Mouse (Mus musculus): ENCODE results near the gene Snap25.

The Snap25 gene

GRCm38 (mm10) chr2:136712441-136713015 lies 725 bp upstream of the Snap25 start:
- no peak for DNase-seq (ENCODE audit: low spot score)

GRCm38 (mm10) chr2:136714008-136714411 lies 757 bp downstream of the Snap25 start:
- no peak for DNase-seq (ENCODE audit: low spot score)

- DNase-seq (ENCODE audit: low spot score): no peak
Measured at GRCm38 (mm10) chr2:136715531-136715930, 2.3 kb downstream of the Snap25 start.

GRCm38 (mm10) chr2:136716400-136716799 lies 3.1 kb downstream of the Snap25 start:
- DNase-seq (ENCODE audit: low spot score): no peak

- no peak for DNase-seq (ENCODE audit: low spot score)
Measured at GRCm38 (mm10) chr2:136720235-136720634, 7.0 kb downstream of the Snap25 start.

- DNase-seq (ENCODE audit: low spot score): no peak
Measured at GRCm38 (mm10) chr2:136738260-136738659, 25.0 kb downstream of the Snap25 start.

- DNase-seq (ENCODE audit: low spot score): no peak
Measured at GRCm38 (mm10) chr2:136742230-136742629, 29.0 kb downstream of the Snap25 start.

GRCm38 (mm10) chr2:136744683-136745326 lies 31.6 kb downstream of the Snap25 start:
- DNase-seq (ENCODE audit: low spot score): no peak

- no peak for DNase-seq (ENCODE audit: low spot score)
Measured at GRCm38 (mm10) chr2:136745327-136745994, 32.2 kb downstream of the Snap25 start.

- no peak for DNase-seq (ENCODE audit: low spot score)
Measured at GRCm38 (mm10) chr2:136753682-136754081, 40.4 kb downstream of the Snap25 start.

GRCm38 (mm10) chr2:136758809-136759551 lies 45.7 kb downstream of the Snap25 start:
- no peak for DNase-seq (ENCODE audit: low spot score)

- DNase-seq (ENCODE audit: low spot score): no peak
Measured at GRCm38 (mm10) chr2:136778156-136778555, 64.9 kb downstream of the Snap25 start.

GRCm38 (mm10) chr2:136778674-136779073 lies 65.4 kb downstream of the Snap25 start:
- DNase-seq (ENCODE audit: low spot score): no peak

- DNase-seq (ENCODE audit: low spot score): no peak
Measured at GRCm38 (mm10) chr2:136780268-136780667, 67.0 kb downstream of the Snap25 start.

- no peak for DNase-seq (ENCODE audit: low spot score)
Measured at GRCm38 (mm10) chr2:136784310-136784709, 71.1 kb downstream of the Snap25 start.

GRCm38 (mm10) chr2:136788379-136788778 lies 75.1 kb downstream of the Snap25 start:
- DNase-seq (ENCODE audit: low spot score): no peak

- no peak for DNase-seq (ENCODE audit: low spot score)
Measured at GRCm38 (mm10) chr2:136796518-136796917, 83.3 kb downstream of the Snap25 start.

- no peak for DNase-seq (ENCODE audit: low spot score)
Measured at GRCm38 (mm10) chr2:136798887-136799430, 85.7 kb downstream of the Snap25 start.

GRCm38 (mm10) chr2:136801102-136801501 lies 87.8 kb downstream of the Snap25 start:
- no peak for DNase-seq (ENCODE audit: low spot score)

- no peak for DNase-seq (ENCODE audit: low spot score)
Measured at GRCm38 (mm10) chr2:136802076-136802475, 88.8 kb downstream of the Snap25 start.

- DNase-seq (ENCODE audit: low spot score): no peak
Measured at GRCm38 (mm10) chr2:136803142-136803541, 89.9 kb downstream of the Snap25 start.

- DNase-seq (ENCODE audit: low spot score): no peak
Measured at GRCm38 (mm10) chr2:136807992-136808726, 94.9 kb downstream of the Snap25 start.
